In genomic region chr16:58211872-58212271, GRCm38 (mm10) we compare ENCODE assay signal across 17 mouse cellular contexts.
DNase-seq lines count a peak whose midpoint lies in the region; ATAC-seq and TF ChIP-seq lines count a peak whose summit lies in the region.
"Had no signal": no experiment of that assay in that cellular context is flagged by ENCODE, and none has a peak within 500 bp of the region (broad histone marks: within the 10 kb centered on the region; RNA-seq: fewer than 3 reads in every experiment).

No protein-coding gene starts in this region.

- no peaks in the 10 kb centered on the region for H3K4me1 ChIP-seq in heart, embryonic 12.5 days (replicated peaks)
- no peaks in the 10 kb centered on the region for H3K4me1 ChIP-seq in lung, embryonic 14.5 days (ENCODE audit: insufficient read depth)
- H3K4me1 ChIP-seq: limb, embryonic 12.5 days; stomach, embryonic 15.5 days had no signal

- no peaks in the 10 kb centered on the region for H3K36me3 ChIP-seq in heart, embryonic 12.5 days
- no peaks in the 10 kb centered on the region for H3K36me3 ChIP-seq in lung, embryonic 14.5 days (ENCODE audit: insufficient read depth)
- H3K36me3 ChIP-seq: limb, embryonic 12.5 days; stomach, embryonic 15.5 days had no signal

- H3K9me3 ChIP-seq in heart, embryonic 12.5 days (replicated peaks): 0 out of 2 replicates have a peak, but pooled peaks cover 3% of the 10 kb centered on the region
- no peaks in the 10 kb centered on the region for H3K9me3 ChIP-seq in lung, embryonic 14.5 days (ENCODE audit: low read depth, low read length)
- H3K9me3 ChIP-seq: limb, embryonic 12.5 days; stomach, embryonic 15.5 days had no signal

- no peak overlapping the region for H3K9ac ChIP-seq in heart, embryonic 12.5 days
- H3K9ac ChIP-seq in lung, embryonic 14.5 days: no peak overlapping the region
- H3K9ac ChIP-seq: limb, embryonic 12.5 days; stomach, embryonic 15.5 days had no signal

- H3K27me3 ChIP-seq in heart, embryonic 12.5 days (replicated peaks): no peaks in the 10 kb centered on the region
- no peaks in the 10 kb centered on the region for H3K27me3 ChIP-seq in lung, embryonic 14.5 days (ENCODE audit: insufficient read depth, low read length)
- H3K27me3 ChIP-seq: limb, embryonic 12.5 days; stomach, embryonic 15.5 days had no signal

- no peak overlapping the region for H3K4me3 ChIP-seq in heart, embryonic 12.5 days
- no peak overlapping the region for H3K4me3 ChIP-seq in lung, embryonic 14.5 days (ENCODE audit: low read depth, low read length)
- H3K4me3 ChIP-seq: limb, embryonic 12.5 days; stomach, embryonic 15.5 days had no signal

- H3K4me2 ChIP-seq in heart, embryonic 12.5 days: no peak overlapping the region
- H3K4me2 ChIP-seq in lung, embryonic 14.5 days: no peak overlapping the region
- H3K4me2 ChIP-seq: limb, embryonic 12.5 days; stomach, embryonic 15.5 days had no signal

- no peak overlapping the region for H3K27ac ChIP-seq in heart, embryonic 12.5 days (ENCODE audit: poor library complexity, severe bottlenecking)
- H3K27ac ChIP-seq in lung, embryonic 14.5 days (ENCODE audit: low read depth): no peak overlapping the region
- H3K27ac ChIP-seq: limb, embryonic 12.5 days; macrophage; stomach, embryonic 15.5 days had no signal

- WGBS in heart, embryonic 12.5 days: 39% methylated on average over 2 of the region's 2 CpGs
- WGBS in lung, embryonic 14.5 days: 34% methylated on average over 2 of the region's 2 CpGs

- DNase-seq in heart, adult 11 months: peak; percentile 92
- peak; percentile 89 for DNase-seq in lung, embryonic 14.5 days
- no peak for DNase-seq in lung, postnatal 36 days
- DNase-seq in heart, adult 9 months (ENCODE audit: low spot score in 2 of 2): peak; percentile 29 to 41
- DNase-seq in lung, postnatal 14 days: peak; percentile 14
- DNase-seq in frontal cortex, postnatal 14 days (ENCODE audit: low spot score in 2 of 2): no peak
- no peak for DNase-seq in spleen, adult 12 weeks (ENCODE audit: low spot score)
- DNase-seq: cerebellum, adult 2 months; kidney, postnatal 14 days; layer of hippocampus, postnatal 36 days; midbrain, embryonic 14.5 days; thymus, postnatal 25 days had no signal

- no peak for ATAC-seq in heart, embryonic 12.5 days (ENCODE audit: insufficient number of reproducible peaks, low FRiP score)
- peak; percentile 94 for ATAC-seq in lung, embryonic 14.5 days (ENCODE audit: insufficient read depth)
- ATAC-seq: intestine, embryonic 16.5 days had no signal

- TF ChIP-seq CTCF in lung, embryonic 14.5 days (IDR thresholded peaks at IDR 0.05; ENCODE audit: low read depth): no peak

Comparison
In these comparisons a context has a peak if more than half of its experiments do, and no peak if none do; other contexts are left out.
1. DNase-seq: peak in heart, adult 11 months (single experiment), lung, embryonic 14.5 days (single experiment), heart, adult 9 months (2 of 2) and lung, postnatal 14 days (single experiment); none in lung, postnatal 36 days (single experiment), frontal cortex, postnatal 14 days (0 of 2) and spleen, adult 12 weeks (single experiment).